Mouse (Mus musculus) forebrain, embryonic 16.5 days (tissue): ENCODE results near the gene Vmn2r124. TPM values are rescaled to one million over a fixed set of nuclear protein-coding genes. Genes with fewer than 3 reads are reported as not detected.
"Not testable (repeated sequence)": the region's sequence is repeated elsewhere in the genome, so short reads cannot be mapped to it uniquely, and the experiment has no call there.

Experiments
- ATAC-seq: fragments of 200-750 bp; cut with Nextera tagmentation; 2 replicates; pipeline ENCODE4 v1.8.0; 2017; ENCODE audit warnings: mild to moderate bottlenecking, moderate library complexity
- H3K27ac ChIP-seq: fragments of 300-500 bp; sonication (generic); 2 replicates; pipeline ENCODE4 v1.5.1; 2014; ENCODE audit warnings: low read length, control low read depth
- H3K27me3 ChIP-seq: fragments of 300-500 bp; sonication (generic); replicated peaks from 2 replicates; pipeline ENCODE4 v1.6.1; 2014; ENCODE audit warnings: low read length; ENCODE audit not compliant: control insufficient read depth, insufficient read depth
- H3K36me3 ChIP-seq: fragments of 300-500 bp; sonication (generic); 2 replicates; pipeline ENCODE4 v1.6.1; 2014; ENCODE audit not compliant: control insufficient read depth, insufficient read depth
- H3K4me1 ChIP-seq: fragments of 300-500 bp; sonication (generic); replicated peaks from 2 replicates; pipeline ENCODE4 v1.6.1; 2014; ENCODE audit warnings: low read length; ENCODE audit not compliant: control insufficient read depth, insufficient read depth
- H3K4me2 ChIP-seq: fragments of 300-500 bp; sonication (generic); 2 replicates; pipeline ENCODE4 v1.6.1; 2014; ENCODE audit warnings: mild to moderate bottlenecking, low read length, control low read depth
- H3K4me3 ChIP-seq: fragments of 300-500 bp; sonication (generic); replicated peaks from 2 replicates; pipeline ENCODE4 v1.5.1; 2014; ENCODE audit warnings: mild to moderate bottlenecking, low read length, control low read depth
- H3K9ac ChIP-seq: fragments of 300-500 bp; sonication (generic); replicated peaks from 2 replicates; pipeline ENCODE4 v1.6.1; 2014; ENCODE audit warnings: low read depth, low read length, control low read depth
- H3K9me3 ChIP-seq: fragments of 300-500 bp; sonication (generic); 2 replicates; pipeline ENCODE4 v1.6.1; 2016; ENCODE audit warnings: low read length; ENCODE audit not compliant: control insufficient read depth
- WGBS: fragments of 180-500 bp; shearing (Covaris S2); extraction: QIAGEN DNeasy Blood & Tissue Kit; methylation state at CpG from one replicate; pipeline ENCODE4 v1.1.7; 2014; 5-methylcytosine and 5-hydroxymethylcytosine counted together
- polyA plus RNA-seq: library from polyadenylated mRNA; unstranded; fragments of >200 nt; fragmentation: Nextera tagmentation; extraction: Ambion mirVana; gene quantifications from 2 replicates; pipeline ENCODE4 v1.2.1, GENCODE M21; 2015

Gene Vmn2r124
- polyA plus RNA-seq, result not detected in 2 replicates

- no peaks in the 10 kb centered on the region for H3K27me3 ChIP-seq
- WGBS, result 57% methylated on average over 2 of the region's 2 CpGs
- no peaks in the 10 kb centered on the region for H3K36me3 ChIP-seq
- ATAC-seq, result no peak
- no peak within 1 kb of the TSS for H3K4me2 ChIP-seq
- H3K27ac ChIP-seq, result no peak within 1 kb of the TSS
- no peaks in the 10 kb centered on the region; the same call in 1 of the 2 replicates for H3K9me3 ChIP-seq
- H3K4me3 ChIP-seq, result no peak within 1 kb of the TSS
- no peak within 1 kb of the TSS for H3K9ac ChIP-seq
- H3K4me1 ChIP-seq, result no peaks in the 10 kb centered on the region
Observed at GRCm38 (mm10) chr17:18049124-18049523, at the start of gene Vmn2r124. TSS of gene Vmn2r124 (plus strand) at chr17:18049424.

GRCm38 (mm10) chr17:18004752-18005151 lies 44.5 kb upstream of the Vmn2r124 start:
- H3K27me3 ChIP-seq, result no peaks in the 10 kb centered on the region
- H3K27ac ChIP-seq, result no peak overlapping the region
- WGBS, result 100% methylated on average over 1 of the region's 1 CpGs
- no peak overlapping the region for H3K4me3 ChIP-seq
- H3K36me3 ChIP-seq, result no peaks in the 10 kb centered on the region
- H3K4me1 ChIP-seq, result no peaks in the 10 kb centered on the region
- no peak overlapping the region for H3K4me2 ChIP-seq
- no peaks in the 10 kb centered on the region for H3K9me3 ChIP-seq
- ATAC-seq, result no peak
- H3K9ac ChIP-seq, result no peak overlapping the region

- Histone ChIP-seq H3K9ac (no peak within 1 kb of the TSS), H3K27me3 (no peaks in the 10 kb centered on the region), H3K27ac (no peak within 1 kb of the TSS), H3K4me3 (no peak within 1 kb of the TSS), H3K9me3 (no peaks in the 10 kb centered on the region), H3K4me2 (no peak within 1 kb of the TSS), H3K4me1 (no peaks in the 10 kb centered on the region), H3K36me3 (no peaks in the 10 kb centered on the region)
- no peak for ATAC-seq
- WGBS, result 65% methylated on average over 2 of the region's 2 CpGs
Observed at GRCm38 (mm10) chr17:18021433-18021832, 27.8 kb upstream of the Vmn2r124 start, which contains the start of gene Fpr-rs4. TSS of gene Fpr-rs4 (plus strand) at chr17:18021733.

GRCm38 (mm10) chr17:18084716-18085115 lies 35.5 kb downstream of the Vmn2r124 start, which contains the start of gene Vmn2r91:
TSS of gene Vmn2r91 (plus strand) at chr17:18085016.
- not testable (repeated sequence) for H3K36me3 ChIP-seq, H3K9me3 ChIP-seq, H3K4me2 ChIP-seq, H3K4me1 ChIP-seq, ATAC-seq, H3K27me3 ChIP-seq, H3K27ac ChIP-seq, H3K4me3 ChIP-seq, H3K9ac ChIP-seq

- ATAC-seq, result not testable (repeated sequence)
- WGBS, result 43% methylated on average over 1 of the region's 1 CpGs
Observed at GRCm38 (mm10) chr17:18095626-18096025, 46.4 kb downstream of the Vmn2r124 start.

GRCm38 (mm10) chr17:18102265-18102664 lies 53.0 kb downstream of the Vmn2r124 start:
- not testable (repeated sequence) for H3K4me3 ChIP-seq, H3K4me2 ChIP-seq, H3K9ac ChIP-seq, ATAC-seq, H3K9me3 ChIP-seq, H3K27me3 ChIP-seq, H3K36me3 ChIP-seq, H3K4me1 ChIP-seq, H3K27ac ChIP-seq
- 91% methylated on average over 3 of the region's 3 CpGs for WGBS

More at GRCm38 (mm10) chr17:18095626-18096025, 46.4 kb downstream of the Vmn2r124 start:
- not testable (repeated sequence) for H3K27ac ChIP-seq, H3K9ac ChIP-seq, H3K4me2 ChIP-seq, H3K36me3 ChIP-seq, H3K9me3 ChIP-seq, H3K27me3 ChIP-seq, H3K4me3 ChIP-seq, H3K4me1 ChIP-seq

Other genes starting within 250 kb of the Vmn2r124 start
- gene Spaca6, start 222.3 kb upstream of the Vmn2r124 start, polyA plus RNA-seq, result 19.0 and 30.7 TPM in 2 replicates
- gene Has1, start 194.2 kb upstream of the Vmn2r124 start, polyA plus RNA-seq, result 0.32 and 0.92 TPM in 2 replicates
- not detected in 2 replicates for gene Fpr1, start 165.5 kb upstream of the Vmn2r124 start, polyA plus RNA-seq
- not detected in 2 replicates for gene Fpr2, start 161.6 kb upstream of the Vmn2r124 start, polyA plus RNA-seq
- not detected in 2 replicates for gene Fpr3, start 161.6 kb upstream of the Vmn2r124 start, polyA plus RNA-seq
- gene Fpr-rs4, start 27.7 kb upstream of the Vmn2r124 start, polyA plus RNA-seq, result not detected in 2 replicates
- not detected in 2 replicates for gene Vmn2r91, start 35.6 kb downstream of the Vmn2r124 start, polyA plus RNA-seq
- not detected in 2 replicates for gene Vmn2r92, start 102.5 kb downstream of the Vmn2r124 start, polyA plus RNA-seq
- gene Vmn2r94, start 228.3 kb downstream of the Vmn2r124 start, polyA plus RNA-seq, result not detected in 2 replicates
- gene Vmn2r93, start 248.7 kb downstream of the Vmn2r124 start, polyA plus RNA-seq, result not detected in 2 replicates